Mouse (Mus musculus) testis, postnatal 14 days (tissue): ENCODE results near the gene Gm47955.
A peak's percentile ranks its signal among the peaks of the same experiment; 100 is the strongest.
"Not testable (repeated sequence)": the region's sequence is repeated elsewhere in the genome, so short reads cannot be mapped to it uniquely, and the experiment has no call there.

ENCODE experiments used
- DNase-seq: peaks from one replicate; pipeline ENCODE4 v3.0.0; 2021; ENCODE audit warnings: low spot score

Gene Gm47955

GRCm38 (mm10) chr1:82959870-82960385 lies at the start of gene Gm47955:
TSS of gene Gm47955 (plus strand) at chr1:82960286.
- DNase-seq = peak; percentile 11

- DNase-seq = no peak
These were observed 47.1 kb upstream of the Gm47955 start, which contains the start of gene A030005L19Rik for GRCm38 (mm10) chr1:82913025-82913424. TSS of gene A030005L19Rik (plus strand) at chr1:82913325.

- not testable (repeated sequence) for DNase-seq
These were observed 46.7 kb upstream of the Gm47955 start for GRCm38 (mm10) chr1:82913434-82913833.

DNA sequence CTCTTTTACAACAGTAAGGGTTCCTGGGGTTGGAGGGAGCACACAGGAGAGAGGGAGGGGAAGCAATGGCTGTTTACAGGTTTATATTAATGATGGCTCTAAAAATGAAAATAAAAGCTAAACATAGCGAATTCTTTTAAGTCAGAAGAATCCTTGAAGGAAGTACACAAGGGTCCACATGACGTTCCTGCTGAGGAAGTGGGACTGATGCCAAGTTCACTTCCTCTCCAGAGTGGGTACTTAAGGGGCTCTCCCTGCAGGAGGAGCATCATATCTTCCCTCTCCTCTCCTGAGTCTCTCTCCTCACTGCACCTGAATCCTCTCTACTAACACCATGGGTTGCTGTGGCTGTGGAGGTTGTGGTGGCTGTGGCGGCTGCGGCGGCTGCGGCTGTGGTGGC lies 35.4 kb upstream of the Gm47955 start, which contains the start of gene A030014E15Rik:
Gene A030014E15Rik, plus strand, starts transcription at position 268 of the 400 bp plus-strand sequence.
- DNase-seq = no peak

DNA sequence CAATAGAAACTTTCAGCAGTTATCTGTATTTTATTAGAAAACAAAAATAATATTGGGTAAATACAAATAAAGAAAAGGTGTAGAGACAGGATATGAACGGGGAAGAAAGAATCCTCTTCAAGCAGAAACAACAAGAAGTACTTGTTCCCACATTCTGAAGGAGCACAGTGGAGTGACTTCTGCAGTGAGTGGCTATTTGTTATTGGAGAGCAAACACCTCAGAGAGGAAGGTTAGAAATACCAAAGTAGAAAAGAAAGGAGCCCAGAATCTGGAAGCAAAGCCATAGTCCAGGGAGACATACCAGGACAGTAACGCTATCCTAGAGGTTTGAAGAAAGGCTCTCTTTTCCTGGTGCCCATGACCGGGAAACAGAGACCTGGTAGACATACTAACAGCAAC lies 29.5 kb upstream of the Gm47955 start:
- not testable (repeated sequence) for DNase-seq

GRCm38 (mm10) chr1:82931326-82931725 lies 28.8 kb upstream of the Gm47955 start, which contains the start of gene Gm6217:
TSS of gene Gm6217 (minus strand) at chr1:82931399.
- DNase-seq = not testable (repeated sequence)

GRCm38 (mm10) chr1:82938666-82939065 lies 21.4 kb upstream of the Gm47955 start:
- DNase-seq = no peak

DNA sequence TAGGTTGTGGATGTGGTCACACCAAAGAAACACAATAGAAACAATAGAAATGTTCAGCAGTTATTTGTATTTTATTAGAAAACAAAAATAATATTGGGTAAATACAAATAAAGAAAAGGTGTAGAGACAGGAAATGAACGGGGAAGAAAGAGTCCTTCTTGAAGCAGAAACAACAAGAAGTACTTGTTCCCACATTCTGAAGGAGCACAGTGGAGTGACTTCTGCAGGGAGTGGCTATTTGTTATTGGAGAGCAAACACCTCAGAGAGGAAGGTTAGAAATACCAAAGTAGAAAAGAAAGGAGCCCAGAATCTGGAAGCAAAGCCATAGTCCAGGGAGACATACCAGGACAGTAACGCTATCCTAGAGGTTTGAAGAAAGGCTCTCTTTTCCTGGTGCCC lies 17.6 kb upstream of the Gm47955 start:
- not testable (repeated sequence) for DNase-seq

DNA sequence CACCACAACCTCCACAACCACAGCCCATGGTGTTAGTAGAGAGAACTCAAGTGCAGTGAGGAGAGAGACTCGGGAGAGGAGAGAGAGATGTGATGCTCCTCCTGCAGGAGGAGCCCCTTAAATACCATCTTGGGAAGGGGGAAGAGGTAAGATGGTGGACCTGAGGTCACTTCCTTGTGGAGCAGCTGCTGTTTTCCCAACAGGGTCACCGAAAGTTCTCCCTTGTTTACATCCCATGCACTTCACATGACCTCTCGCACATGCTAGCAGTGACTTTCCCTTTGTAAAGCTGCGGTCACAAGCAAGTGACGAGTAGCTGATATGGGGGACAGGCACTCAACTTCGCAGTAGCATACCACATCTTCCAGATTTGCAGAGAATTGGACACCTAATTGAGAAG lies 16.8 kb upstream of the Gm47955 start, which contains the start of gene A030003K21Rik:
Gene A030003K21Rik, minus strand, starts transcription at position 94 of the 400 bp plus-strand sequence.
- not testable (repeated sequence) for DNase-seq

GRCm38 (mm10) chr1:82946029-82946428 lies 14.1 kb upstream of the Gm47955 start:
- not testable (repeated sequence) for DNase-seq

- no peak for DNase-seq
These were observed 11.5 kb upstream of the Gm47955 start for GRCm38 (mm10) chr1:82948601-82949000.

DNA sequence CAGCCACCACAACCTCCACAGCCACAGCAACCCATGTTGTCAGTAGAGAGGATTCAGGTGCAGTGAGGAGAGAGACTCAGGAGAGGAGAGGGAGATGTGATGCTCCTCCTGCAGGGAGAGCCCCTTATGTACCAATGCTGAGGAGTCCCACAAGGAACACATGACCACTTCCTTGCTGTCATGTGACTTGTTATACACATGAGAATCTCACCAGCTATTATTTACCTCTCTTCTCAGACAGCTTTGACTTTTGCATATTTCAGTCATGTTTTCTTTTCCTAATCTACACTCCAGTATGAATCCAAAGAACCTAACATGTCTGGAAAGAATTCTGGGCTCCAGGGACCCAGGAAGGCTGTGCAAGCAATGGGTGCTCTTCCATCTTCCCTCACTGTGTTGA lies 4.2 kb upstream of the Gm47955 start, which contains the start of gene Gm7544:
Gene Gm7544, minus strand, starts transcription at position 101 of the 400 bp plus-strand sequence.
- not testable (repeated sequence) for DNase-seq

DNA sequence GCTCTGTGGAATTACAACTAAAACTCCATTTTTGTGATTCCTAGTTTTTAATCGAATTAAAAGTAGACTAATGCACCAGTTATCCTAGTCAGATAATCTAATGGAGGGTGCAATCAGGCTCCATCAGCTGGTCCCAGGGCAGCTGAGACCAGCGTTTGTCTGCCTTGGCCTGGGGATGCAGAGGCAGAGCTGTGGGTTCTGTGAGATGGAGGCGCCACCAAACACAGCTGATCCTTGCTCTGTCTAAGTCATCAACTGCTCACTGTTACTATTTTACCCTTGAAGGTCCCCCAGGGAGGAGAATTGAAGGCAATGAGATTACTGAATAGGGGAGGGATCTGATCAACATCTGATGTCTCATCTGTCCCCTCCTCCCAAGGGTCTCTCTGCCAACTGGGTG lies 6.3 kb downstream of the Gm47955 start:
- no peak for DNase-seq

GRCm38 (mm10) chr1:82972046-82972445 lies 12.0 kb downstream of the Gm47955 start:
- DNase-seq = no peak

DNA sequence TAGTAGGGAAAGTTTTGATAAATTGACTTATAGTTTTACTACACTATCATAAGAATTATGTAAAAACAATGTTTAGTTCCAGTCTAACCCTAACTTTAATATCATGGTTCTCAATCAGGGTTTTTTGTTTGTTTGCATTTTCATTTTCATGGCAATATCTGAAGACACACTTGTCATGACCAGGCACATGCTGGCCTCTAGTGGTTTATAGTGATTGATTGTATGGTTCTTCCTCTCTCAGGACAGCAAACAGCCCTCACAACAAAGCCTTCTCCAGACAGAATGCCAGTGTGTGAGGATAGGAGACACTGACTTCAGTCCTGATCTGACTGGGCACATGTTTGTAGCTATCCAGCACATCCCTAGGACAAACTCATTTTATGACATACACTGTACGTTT lies 13.2 kb downstream of the Gm47955 start:
- DNase-seq = no peak

- DNase-seq = no peak
These were observed 13.8 kb downstream of the Gm47955 start for GRCm38 (mm10) chr1:82973901-82974300.

DNA sequence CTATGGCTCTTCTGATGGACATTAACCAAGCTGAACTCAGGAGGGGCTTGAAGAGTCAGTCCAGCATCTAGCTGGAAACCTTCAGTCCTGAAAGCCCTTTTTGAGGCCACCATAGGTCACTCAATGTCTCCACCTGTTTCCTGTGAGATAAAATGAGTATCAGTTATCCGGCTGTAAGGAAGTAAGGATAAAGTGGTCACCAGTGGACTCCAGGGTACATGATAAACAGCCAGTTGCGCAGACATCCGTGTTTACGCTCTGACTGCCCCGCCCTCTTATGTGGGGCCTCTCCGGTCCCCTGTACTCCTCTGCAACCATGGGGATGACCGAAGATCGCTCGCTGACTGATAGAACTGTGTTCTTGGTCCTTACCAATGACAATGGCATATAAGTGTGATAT lies 14.3 kb downstream of the Gm47955 start:
- no peak for DNase-seq

DNA sequence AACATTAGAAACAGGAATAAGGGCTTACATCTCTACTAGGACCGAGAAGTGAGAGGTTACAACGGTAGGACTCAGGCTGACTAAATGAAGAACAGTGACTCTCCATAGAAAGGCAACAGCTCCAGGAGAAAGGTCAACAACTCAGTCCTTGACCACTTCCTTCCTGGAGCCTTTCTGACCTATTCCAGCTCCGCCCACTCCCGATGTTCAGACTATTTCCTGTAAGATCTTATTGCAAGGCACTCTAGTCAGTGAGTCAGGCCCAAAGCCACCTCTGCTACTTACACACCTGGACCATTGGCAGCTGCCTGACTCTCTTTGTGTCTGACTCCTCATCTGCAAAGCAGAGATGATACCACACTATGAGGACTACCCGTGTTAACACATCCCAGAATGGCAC lies 15.7 kb downstream of the Gm47955 start:
- DNase-seq = no peak

- DNase-seq = no peak
These were observed 17.8 kb downstream of the Gm47955 start for GRCm38 (mm10) chr1:82977840-82978239.

DNA sequence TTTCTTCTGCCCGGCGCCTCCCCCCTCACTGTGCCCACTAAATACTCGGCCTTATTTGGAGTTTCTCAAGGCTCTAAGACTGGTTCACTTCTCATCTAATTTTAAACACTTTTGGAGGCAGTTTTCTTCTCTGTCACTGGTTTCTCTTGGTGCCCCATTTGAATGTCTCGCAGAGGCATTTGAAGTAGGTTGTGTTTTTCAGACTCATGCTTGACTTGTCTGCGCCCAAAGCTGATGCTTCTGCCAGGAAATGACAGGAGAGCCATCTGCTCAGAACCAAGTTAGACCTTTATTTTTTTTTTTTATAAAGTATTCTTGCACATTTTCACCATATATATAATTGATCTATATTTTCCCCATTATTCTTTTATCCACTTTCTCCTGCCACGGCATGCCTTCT lies 26.7 kb downstream of the Gm47955 start:
- DNase-seq = no peak

DNA sequence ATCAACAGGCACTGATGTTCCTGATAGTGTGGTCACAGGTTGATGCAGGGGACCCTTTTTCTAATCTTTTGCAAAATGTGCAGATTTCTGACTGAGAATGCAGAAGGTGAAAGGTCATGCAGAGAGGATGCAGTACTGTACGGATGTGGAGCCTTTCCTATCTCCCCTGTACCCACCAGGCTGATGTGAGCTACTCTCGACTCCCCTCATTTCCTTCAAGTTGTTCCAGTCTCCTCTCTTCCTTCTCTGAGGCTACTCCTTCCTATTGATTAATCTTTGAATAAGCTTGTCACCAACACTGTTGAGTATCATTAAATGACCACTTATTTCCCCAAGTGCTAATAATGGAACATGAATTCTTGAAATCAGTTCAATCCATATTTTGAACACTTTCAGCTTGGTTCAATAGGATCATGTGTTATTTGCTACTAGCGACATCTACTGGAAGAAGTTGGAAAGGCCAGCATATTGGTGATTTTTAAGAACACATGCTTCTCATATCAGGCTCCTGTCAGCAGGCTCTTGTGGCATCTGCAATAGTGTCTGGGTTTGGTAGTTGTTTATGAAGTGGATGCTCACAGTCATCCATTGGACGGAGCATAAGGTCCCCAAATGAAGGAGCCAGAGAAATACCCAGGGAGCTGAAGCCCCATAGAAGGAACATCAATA lies 27.6 kb downstream of the Gm47955 start:
- DNase-seq = no peak

GRCm38 (mm10) chr1:82991062-82991461 lies 31.0 kb downstream of the Gm47955 start:
- no peak for DNase-seq

GRCm38 (mm10) chr1:82991596-82991995 lies 31.5 kb downstream of the Gm47955 start:
- DNase-seq = no peak
